Mouse (Mus musculus): ENCODE measurements at regions not wholly inside any gene's neighbourhood (a gene's known extent, or its start where the extent isn't known, plus 50 kb on each side); places are given as distances from the start of the nearest gene placed in this dataset.

DNA sequence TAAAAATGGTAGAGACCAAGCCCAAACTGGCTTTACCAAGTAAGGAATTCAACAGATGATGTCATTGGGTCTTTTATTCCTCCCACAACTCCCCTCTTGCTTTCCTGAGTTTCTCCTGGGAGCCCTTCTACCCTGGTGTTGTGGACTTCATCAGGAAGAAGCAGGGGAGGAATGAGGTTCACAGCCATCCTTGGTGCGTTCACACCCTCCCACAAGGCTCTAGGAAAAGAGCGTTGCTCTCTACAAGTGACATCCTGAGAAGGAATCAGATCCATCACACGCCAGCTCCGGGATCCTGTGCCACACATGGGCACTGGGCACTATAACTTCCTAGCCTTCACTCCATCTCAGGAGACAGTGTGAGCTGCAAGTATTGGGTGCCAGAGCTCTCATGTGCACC is 387.5 kb downstream of the Matn1 start:
- Histone ChIP-seq H3K36me3 (ENCODE audit: control insufficient read depth, insufficient read depth, low read length) (no peaks in the 10 kb centered on the region), H3K4me3 (ENCODE audit: low read depth, low read length) (no peak overlapping the region), H3K9ac (ENCODE audit: low read length) (no peak overlapping the region), H3K4me2 (ENCODE audit: low read depth, low read length, severe bottlenecking) (no peak overlapping the region), H3K9me3 (ENCODE audit: control insufficient read depth, low read length) (no peaks in the 10 kb centered on the region), H3K27ac (ENCODE audit: low read depth, low read length) (no peak overlapping the region), H3K27me3 (ENCODE audit: control insufficient read depth, insufficient read depth, low read length) (no peaks in the 10 kb centered on the region), H3K4me1 (replicated peaks; ENCODE audit: control insufficient read depth, insufficient read depth, low read length) (no peaks in the 10 kb centered on the region)
- WGBS, result 90% methylated on average over 4 of the region's 4 CpGs
- ATAC-seq (replicated peaks; ENCODE audit: low FRiP score), result no peak
- no peak for DNase-seq (ENCODE audit: low spot score)

DNA sequence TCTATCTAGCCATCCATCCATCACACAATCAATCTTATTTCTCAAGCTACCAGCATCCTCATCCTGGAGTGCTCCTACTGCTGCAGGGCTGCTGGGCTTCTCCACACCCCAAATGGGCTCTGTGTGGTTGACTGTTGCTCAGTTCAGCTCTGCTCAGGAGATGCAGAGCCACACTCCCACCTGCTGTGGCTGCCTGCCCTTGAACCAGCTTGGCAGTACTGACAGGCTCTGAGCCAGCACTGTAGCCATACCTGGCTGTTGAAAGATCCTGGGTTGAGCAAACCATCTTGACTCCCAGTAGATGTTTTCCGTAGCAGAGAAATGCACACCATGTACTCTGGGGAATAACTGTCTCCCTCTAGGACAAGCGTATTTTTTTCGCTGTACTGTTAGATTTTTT is 392.6 kb downstream of the Matn1 start:
- Histone ChIP-seq H3K9me3 (ENCODE audit: control insufficient read depth, low read length) (no peaks in the 10 kb centered on the region), H3K4me1 (replicated peaks; ENCODE audit: control insufficient read depth, insufficient read depth, low read length) (no peaks in the 10 kb centered on the region), H3K4me3 (ENCODE audit: low read depth, low read length) (no peak overlapping the region), H3K4me2 (ENCODE audit: low read depth, low read length, severe bottlenecking) (no peak overlapping the region), H3K36me3 (ENCODE audit: control insufficient read depth, insufficient read depth, low read length) (no peaks in the 10 kb centered on the region), H3K27ac (ENCODE audit: low read depth, low read length) (no peak overlapping the region), H3K9ac (ENCODE audit: low read length) (no peak overlapping the region), H3K27me3 (ENCODE audit: control insufficient read depth, insufficient read depth, low read length) (no peaks in the 10 kb centered on the region)
- no peak for DNase-seq (ENCODE audit: low spot score)
- 85% methylated on average over 3 of the region's 3 CpGs for WGBS
- no peak for ATAC-seq (replicated peaks; ENCODE audit: low FRiP score)

DNA sequence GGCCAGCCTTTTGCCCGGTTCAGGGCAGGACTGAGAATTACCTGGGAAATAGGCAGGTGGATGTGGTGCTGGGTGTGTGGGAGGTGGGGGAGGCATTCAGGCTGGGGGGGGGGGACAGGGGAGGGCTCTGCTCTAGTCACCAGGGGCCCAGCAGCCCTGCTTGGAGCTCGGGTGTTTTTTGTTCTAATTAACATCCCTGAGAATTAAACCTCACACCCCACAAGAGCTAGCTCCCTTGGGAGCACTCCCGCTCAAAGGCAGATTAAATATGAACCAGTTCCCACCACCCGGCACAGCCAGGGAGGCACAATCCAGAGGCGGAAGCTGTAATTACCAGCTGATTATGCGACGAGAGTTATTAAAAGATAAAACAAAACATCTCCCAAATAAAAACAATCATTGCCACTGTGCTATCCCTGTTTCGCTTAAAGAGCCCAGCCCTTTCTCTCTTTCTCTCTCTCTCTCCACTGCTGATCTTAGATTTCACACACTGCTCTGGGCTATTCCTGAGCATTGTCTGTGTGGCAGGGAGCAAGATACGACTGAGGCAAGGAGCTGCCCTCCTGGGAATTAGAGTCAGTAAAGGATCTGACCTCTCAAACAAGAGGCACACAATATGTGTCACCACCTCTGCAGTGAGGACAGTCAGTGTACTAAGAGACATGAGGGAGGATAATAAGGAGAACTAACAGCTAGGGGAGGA is 397.0 kb downstream of the Matn1 start:
- DNase-seq (ENCODE audit: low spot score) (no peak), ATAC-seq (replicated peaks; ENCODE audit: low FRiP score) (no peak)
- Histone ChIP-seq H3K4me1 (replicated peaks; ENCODE audit: control insufficient read depth, insufficient read depth, low read length) (no peaks in the 10 kb centered on the region), H3K27ac (ENCODE audit: low read depth, low read length) (no peak overlapping the region), H3K4me3 (ENCODE audit: low read depth, low read length) (no peak overlapping the region), H3K4me2 (ENCODE audit: low read depth, low read length, severe bottlenecking) (no peak overlapping the region), H3K36me3 (ENCODE audit: control insufficient read depth, insufficient read depth, low read length) (no peaks in the 10 kb centered on the region), H3K9me3 (ENCODE audit: control insufficient read depth, low read length) (no peaks in the 10 kb centered on the region), H3K9ac (ENCODE audit: low read length) (no peak overlapping the region), H3K27me3 (ENCODE audit: control insufficient read depth, insufficient read depth, low read length) (no peaks in the 10 kb centered on the region)
- WGBS, result 36% methylated on average over 9 of the region's 9 CpGs

GRCm38 (mm10) chr4:131346727-131347126 is 402.5 kb downstream of the Matn1 start:
- no peaks in the 10 kb centered on the region for H3K27me3 ChIP-seq (ENCODE audit: control insufficient read depth, insufficient read depth, low read length)
- no peak overlapping the region for H3K4me3 ChIP-seq (ENCODE audit: low read depth, low read length)
- no peak overlapping the region for H3K27ac ChIP-seq (ENCODE audit: low read depth, low read length)
- ATAC-seq (replicated peaks; ENCODE audit: low FRiP score), result no peak
- H3K9me3 ChIP-seq (ENCODE audit: control insufficient read depth, low read length), result no peaks in the 10 kb centered on the region
- WGBS, result 65% methylated on average over 3 of the region's 3 CpGs
- DNase-seq (ENCODE audit: low spot score), result no peak
- H3K4me2 ChIP-seq (ENCODE audit: low read depth, low read length, severe bottlenecking), result no peak overlapping the region
- no peak overlapping the region for H3K9ac ChIP-seq (ENCODE audit: low read length)
- H3K36me3 ChIP-seq (ENCODE audit: control insufficient read depth, insufficient read depth, low read length), result no peaks in the 10 kb centered on the region
- H3K4me1 ChIP-seq (replicated peaks; ENCODE audit: control insufficient read depth, insufficient read depth, low read length), result no peaks in the 10 kb centered on the region

DNA sequence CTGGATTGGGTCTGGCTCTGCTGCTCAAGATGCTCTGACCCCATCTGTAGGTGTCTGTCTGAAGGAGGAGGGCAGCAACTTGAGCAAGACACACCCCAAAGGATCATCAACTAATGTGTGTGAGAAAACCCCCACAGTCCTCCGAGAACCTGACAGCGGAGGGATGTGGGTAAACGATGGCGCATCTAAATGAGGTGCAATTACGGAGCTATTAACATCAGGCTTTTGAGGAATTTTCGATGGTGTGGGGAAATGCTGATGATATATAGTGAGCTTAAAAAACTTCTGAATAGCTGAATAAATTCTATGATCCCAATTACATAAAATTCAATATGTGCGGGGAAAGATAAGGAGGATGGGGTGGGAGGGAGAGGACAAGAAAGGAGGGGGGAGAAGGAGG is 406.1 kb downstream of the Matn1 start:
- ATAC-seq (replicated peaks; ENCODE audit: low FRiP score), result no peak
- DNase-seq (ENCODE audit: low spot score), result no peak
- no peak overlapping the region for H3K4me3 ChIP-seq (ENCODE audit: low read depth, low read length)
- H3K4me2 ChIP-seq (ENCODE audit: low read depth, low read length, severe bottlenecking), result no peak overlapping the region
- no peaks in the 10 kb centered on the region for H3K36me3 ChIP-seq (ENCODE audit: control insufficient read depth, insufficient read depth, low read length)
- 60% methylated on average over 7 of the region's 7 CpGs for WGBS
- H3K27ac ChIP-seq (ENCODE audit: low read depth, low read length), result no peak overlapping the region
- no peaks in the 10 kb centered on the region for H3K27me3 ChIP-seq (ENCODE audit: control insufficient read depth, insufficient read depth, low read length)
- no peaks in the 10 kb centered on the region for H3K9me3 ChIP-seq (ENCODE audit: control insufficient read depth, low read length)
- no peaks in the 10 kb centered on the region for H3K4me1 ChIP-seq (replicated peaks; ENCODE audit: control insufficient read depth, insufficient read depth, low read length)
- H3K9ac ChIP-seq (ENCODE audit: low read length), result no peak overlapping the region

GRCm38 (mm10) chr4:131354908-131355307 is 410.7 kb downstream of the Matn1 start:
- no peak overlapping the region for H3K4me2 ChIP-seq (ENCODE audit: low read depth, low read length, severe bottlenecking)
- H3K27me3 ChIP-seq (ENCODE audit: control insufficient read depth, insufficient read depth, low read length), result no peaks in the 10 kb centered on the region
- H3K27ac ChIP-seq (ENCODE audit: low read depth, low read length), result no peak overlapping the region
- WGBS, result 100% methylated on average over 3 of the region's 3 CpGs
- H3K9ac ChIP-seq (ENCODE audit: low read length), result no peak overlapping the region
- no peaks in the 10 kb centered on the region for H3K4me1 ChIP-seq (replicated peaks; ENCODE audit: control insufficient read depth, insufficient read depth, low read length)
- no peaks in the 10 kb centered on the region for H3K9me3 ChIP-seq (ENCODE audit: control insufficient read depth, low read length)
- H3K36me3 ChIP-seq (ENCODE audit: control insufficient read depth, insufficient read depth, low read length), result no peaks in the 10 kb centered on the region
- H3K4me3 ChIP-seq (ENCODE audit: low read depth, low read length), result no peak overlapping the region
- no peak for DNase-seq (ENCODE audit: low spot score)
- ATAC-seq (replicated peaks; ENCODE audit: low FRiP score), result no peak

GRCm38 (mm10) chr4:131355526-131355991 is 411.4 kb downstream of the Matn1 start:
- ATAC-seq (replicated peaks; ENCODE audit: low FRiP score), result no peak

DNA sequence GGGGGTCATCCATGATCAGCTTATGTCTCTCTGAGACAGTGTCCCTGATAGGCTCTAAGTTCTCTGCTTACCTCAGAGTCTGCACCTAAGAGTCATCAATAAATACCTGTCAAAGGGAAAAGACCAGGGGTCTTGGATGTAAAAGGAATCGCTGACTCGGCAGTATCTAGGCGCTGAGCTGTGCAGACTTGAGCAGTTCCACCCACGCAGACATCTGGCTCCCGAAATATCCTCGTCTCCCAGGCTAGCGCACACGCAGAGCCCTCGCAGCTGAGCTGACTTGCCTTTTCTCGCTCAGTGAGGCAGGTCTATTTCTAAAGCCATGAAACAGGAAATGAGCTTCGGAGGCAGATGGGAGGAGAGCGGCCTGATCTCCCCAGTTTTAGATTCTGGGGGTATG is 412.1 kb downstream of the Matn1 start:
- H3K4me1 ChIP-seq (replicated peaks; ENCODE audit: control insufficient read depth, insufficient read depth, low read length), result no peaks in the 10 kb centered on the region
- H3K27ac ChIP-seq (ENCODE audit: low read depth, low read length), result no peak overlapping the region
- no peaks in the 10 kb centered on the region for H3K9me3 ChIP-seq (ENCODE audit: control insufficient read depth, low read length)
- no peak overlapping the region for H3K4me3 ChIP-seq (ENCODE audit: low read depth, low read length)
- DNase-seq (ENCODE audit: low spot score), result no peak
- H3K9ac ChIP-seq (ENCODE audit: low read length), result no peak overlapping the region
- no peak overlapping the region for H3K4me2 ChIP-seq (ENCODE audit: low read depth, low read length, severe bottlenecking)
- ATAC-seq (replicated peaks; ENCODE audit: low FRiP score), result no peak
- no peaks in the 10 kb centered on the region for H3K27me3 ChIP-seq (ENCODE audit: control insufficient read depth, insufficient read depth, low read length)
- WGBS, result 92% methylated on average over 12 of the region's 12 CpGs
- H3K36me3 ChIP-seq (ENCODE audit: control insufficient read depth, insufficient read depth, low read length), result no peaks in the 10 kb centered on the region

More at GRCm38 (mm10) chr4:131355526-131355991, 411.4 kb downstream of the Matn1 start:
- no peaks in the 10 kb centered on the region for H3K9me3 ChIP-seq (ENCODE audit: control insufficient read depth, low read length)
- H3K27ac ChIP-seq (ENCODE audit: low read depth, low read length), result no peak overlapping the region
- 94% methylated on average over 12 of the region's 12 CpGs for WGBS
- no peak for DNase-seq (ENCODE audit: low spot score)
- no peak overlapping the region for H3K4me3 ChIP-seq (ENCODE audit: low read depth, low read length)
- H3K4me1 ChIP-seq (replicated peaks; ENCODE audit: control insufficient read depth, insufficient read depth, low read length), result no peaks in the 10 kb centered on the region
- H3K4me2 ChIP-seq (ENCODE audit: low read depth, low read length, severe bottlenecking), result no peak overlapping the region
- H3K36me3 ChIP-seq (ENCODE audit: control insufficient read depth, insufficient read depth, low read length), result no peaks in the 10 kb centered on the region
- H3K9ac ChIP-seq (ENCODE audit: low read length), result no peak overlapping the region
- H3K27me3 ChIP-seq (ENCODE audit: control insufficient read depth, insufficient read depth, low read length), result no peaks in the 10 kb centered on the region

DNA sequence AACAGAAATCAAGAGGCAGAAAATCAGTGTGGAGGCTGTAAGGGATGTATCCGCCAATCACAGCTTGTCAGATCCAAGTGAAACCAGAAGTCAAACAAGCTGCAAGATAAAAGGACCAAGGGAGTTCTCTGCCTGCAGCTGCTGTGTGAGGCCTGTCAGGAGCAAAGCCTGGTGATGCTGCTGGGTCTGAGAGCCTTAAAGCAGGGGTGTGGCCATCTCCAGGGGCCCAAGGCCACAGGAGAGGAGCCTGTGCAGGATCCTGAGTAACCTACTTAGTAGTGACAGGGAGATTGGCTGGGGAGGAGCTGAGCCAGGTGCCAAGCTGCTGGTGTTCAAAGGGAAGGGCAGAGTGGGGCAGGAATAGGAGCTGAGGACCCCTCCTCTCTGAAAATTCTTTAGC is 418.8 kb downstream of the Matn1 start:
- H3K9ac ChIP-seq (ENCODE audit: low read length), result no peak overlapping the region
- ATAC-seq (replicated peaks; ENCODE audit: low FRiP score) (no peak), DNase-seq (ENCODE audit: low spot score) (no peak)
- H3K9me3 ChIP-seq (ENCODE audit: control insufficient read depth, low read length), result no peaks in the 10 kb centered on the region
- H3K27me3 ChIP-seq (ENCODE audit: control insufficient read depth, insufficient read depth, low read length), result no peaks in the 10 kb centered on the region
- no peaks in the 10 kb centered on the region for H3K36me3 ChIP-seq (ENCODE audit: control insufficient read depth, insufficient read depth, low read length)
- H3K4me3 ChIP-seq (ENCODE audit: low read depth, low read length), result no peak overlapping the region
- H3K4me1 ChIP-seq (replicated peaks; ENCODE audit: control insufficient read depth, insufficient read depth, low read length), result no peaks in the 10 kb centered on the region
- 85% methylated on average over 1 of the region's 1 CpGs for WGBS
- no peak overlapping the region for H3K4me2 ChIP-seq (ENCODE audit: low read depth, low read length, severe bottlenecking)
- no peak overlapping the region for H3K27ac ChIP-seq (ENCODE audit: low read depth, low read length)

All from forebrain, embryonic 11.5 days (tissue).